ENCODE assay signal across 19 mouse cellular contexts in the genomic region with DNA sequence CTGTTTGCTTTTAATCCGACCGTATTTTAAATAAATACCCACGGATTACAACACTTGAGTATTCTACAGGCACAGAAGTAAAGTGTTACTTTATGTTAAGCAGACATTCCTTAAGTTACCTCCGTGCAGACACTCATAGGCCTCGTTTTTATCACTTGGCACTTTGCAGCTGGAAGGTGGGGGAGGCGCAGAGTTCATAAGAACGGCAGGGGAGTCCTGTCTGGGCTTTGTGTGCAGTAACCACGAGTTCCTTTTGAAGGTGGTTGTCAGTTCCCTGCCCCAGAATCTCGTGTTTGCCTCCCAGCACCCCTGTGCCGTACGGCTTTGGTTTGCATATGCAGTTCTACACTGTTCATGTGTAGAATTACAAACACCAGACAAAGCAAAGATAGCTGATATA. TPM values are rescaled to one million over a fixed set of nuclear protein-coding genes. Genes with fewer than 3 reads are reported as not detected.
DNase-seq lines count a peak whose midpoint lies in the region; ATAC-seq and TF ChIP-seq lines count a peak whose summit lies in the region.
"Had no signal": no experiment of that assay in that cellular context is flagged by ENCODE, and none has a peak within 500 bp of the region (broad histone marks: within the 10 kb centered on the region; RNA-seq: fewer than 3 reads in every experiment).

No protein-coding gene starts in this region.

- no peaks in the 10 kb centered on the region for H3K27me3 ChIP-seq in heart, embryonic 12.5 days (replicated peaks)
- H3K27me3 ChIP-seq in lung, embryonic 14.5 days (ENCODE audit: insufficient read depth, low read length): no peaks in the 10 kb centered on the region
- H3K27me3 ChIP-seq: embryonic facial prominence, embryonic 12.5 days; hindbrain, embryonic 12.5 days had no signal

- ATAC-seq in heart, embryonic 12.5 days (ENCODE audit: insufficient number of reproducible peaks, low FRiP score): no peak
- no peak for ATAC-seq in lung, embryonic 14.5 days (ENCODE audit: insufficient read depth)
- ATAC-seq: forebrain, embryonic 16.5 days; hindbrain, embryonic 16.5 days; inflammation-experienced regulatory T-cells, adult 6 months had no signal

- DNase-seq in heart, adult 11 months: no peak
- DNase-seq in lung, embryonic 14.5 days: peak; percentile 33
- DNase-seq in lung, adult 18-20 months: no peak
- DNase-seq in R1 (ENCODE audit: low read depth, low spot score): peak; percentile 73
- DNase-seq in brain, adult 2 months (ENCODE audit: low read depth, low spot score): peak; percentile 28
- DNase-seq: adrenal gland, postnatal 10 days; cerebellum, adult 11-12 months; cerebellum, adult 9-10 months; cerebellum, postnatal 25 days; gastrocnemius, postnatal 14 days; heart, postnatal 4 days had no signal

- TF ChIP-seq CTCF in lung, embryonic 14.5 days (IDR thresholded peaks at IDR 0.05; ENCODE audit: low read depth): no peak

- no peak overlapping the region for H3K9ac ChIP-seq in heart, embryonic 12.5 days
- no peak overlapping the region for H3K9ac ChIP-seq in lung, embryonic 14.5 days
- H3K9ac ChIP-seq: embryonic facial prominence, embryonic 12.5 days; hindbrain, embryonic 12.5 days had no signal

- peaks cover 44% of the 10 kb centered on the region for H3K36me3 ChIP-seq in heart, embryonic 12.5 days
- peaks cover 45% of the 10 kb centered on the region for H3K36me3 ChIP-seq in lung, embryonic 14.5 days (ENCODE audit: insufficient read depth)

- no peaks in the 10 kb centered on the region for H3K9me3 ChIP-seq in heart, embryonic 12.5 days (replicated peaks)
- H3K9me3 ChIP-seq in lung, embryonic 14.5 days (ENCODE audit: low read depth, low read length): no peaks in the 10 kb centered on the region
- H3K9me3 ChIP-seq: embryonic facial prominence, embryonic 12.5 days; hindbrain, embryonic 12.5 days had no signal

- H3K27ac ChIP-seq in heart, embryonic 12.5 days (ENCODE audit: poor library complexity, severe bottlenecking): peak overlapping the region; percentile 14; the same call in 1 of the 2 replicates
- H3K27ac ChIP-seq in lung, embryonic 14.5 days (ENCODE audit: low read depth): no peak overlapping the region
- H3K27ac ChIP-seq: embryonic facial prominence, embryonic 12.5 days had no signal

- H3K4me1 ChIP-seq in heart, embryonic 12.5 days (replicated peaks): peaks cover 56% of the 10 kb centered on the region
- H3K4me1 ChIP-seq in lung, embryonic 14.5 days (ENCODE audit: insufficient read depth): no peaks in the 10 kb centered on the region; the same call in 1 of the 2 replicates

- 45% methylated on average over 11 of the region's 11 CpGs for WGBS in heart, embryonic 12.5 days
- 39% methylated on average over 11 of the region's 11 CpGs for WGBS in lung, embryonic 14.5 days

- H3K4me3 ChIP-seq in heart, embryonic 12.5 days: no peak overlapping the region
- H3K4me3 ChIP-seq in lung, embryonic 14.5 days (ENCODE audit: low read depth, low read length): no peak overlapping the region
- H3K4me3 ChIP-seq: embryonic facial prominence, embryonic 12.5 days; hindbrain, embryonic 12.5 days had no signal

- H3K4me2 ChIP-seq in heart, embryonic 12.5 days: no peak overlapping the region
- no peak overlapping the region for H3K4me2 ChIP-seq in lung, embryonic 14.5 days
- H3K4me2 ChIP-seq: embryonic facial prominence, embryonic 12.5 days; heart, embryonic 11.5 days; hindbrain, embryonic 12.5 days had no signal

RNA-seq across cellular contexts. Expression of gene Mrln, which starts 36.8 kb away (rescaled TPM):
- polyA plus RNA-seq in heart, embryonic 12.5 days (2016; fragmentation: Nextera tagmentation; extraction: Ambion mirVana): 0.45 and 0.90 TPM in 2 replicates
- polyA plus RNA-seq in lung, embryonic 14.5 days (2014; fragmentation: Nextera tagmentation; extraction: Ambion mirVana): 0.50 TPM in 1 of 2 replicates, not detected in the other
- polyA plus RNA-seq: forebrain, embryonic 16.5 days; heart, postnatal 0 days; inflammation-experienced regulatory T-cells, adult 6 months had no signal

Comparison
In these comparisons a context has a peak if more than half of its experiments do, and no peak if none do; other contexts are left out.
1. DNase-seq: peak in lung, embryonic 14.5 days (single experiment), R1 (single experiment) and brain, adult 2 months (single experiment); none in heart, adult 11 months (single experiment) and lung, adult 18-20 months (0 of 2).